In the genomic region with DNA sequence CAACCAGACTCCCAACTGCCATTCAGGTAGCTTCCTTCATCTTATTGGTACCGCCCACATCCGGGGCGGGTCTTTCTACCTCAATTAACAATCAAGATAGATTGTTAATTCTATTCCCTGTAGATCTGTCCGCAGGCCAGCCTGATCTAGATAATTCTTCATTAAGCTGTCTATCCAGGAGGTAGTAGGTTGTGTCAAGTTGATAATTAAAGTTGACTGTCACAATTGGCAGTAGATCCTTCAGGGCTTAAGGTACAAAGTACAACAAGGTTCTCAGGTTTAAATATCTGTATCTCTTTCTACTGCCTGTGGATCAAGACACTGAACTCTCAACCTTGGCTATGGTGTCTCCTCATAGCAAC, we compare ENCODE assay signal across 20 mouse cellular contexts. TPM values are rescaled to one million over a fixed set of nuclear protein-coding genes. Genes with fewer than 3 reads are reported as not detected.
DNase-seq lines count a peak whose midpoint lies in the region; ATAC-seq lines count a peak whose summit lies in the region.
"Had no signal": no experiment of that assay in that cellular context is flagged by ENCODE, and none has a peak within 500 bp of the region (broad histone marks: within the 10 kb centered on the region; RNA-seq: fewer than 3 reads in every experiment).

No protein-coding gene starts in this region.

- no peak overlapping the region for H3K9ac ChIP-seq in midbrain, embryonic 15.5 days
- 0 out of 2 replicates have a peak overlapping the region, but pooled peaks have one; percentile 16 for H3K9ac ChIP-seq in hindbrain, embryonic 14.5 days
- no peak overlapping the region for H3K9ac ChIP-seq in neural tube, embryonic 14.5 days (replicated peaks; ENCODE audit: low read depth, low read length)
- H3K9ac ChIP-seq: forebrain, embryonic 13.5 days; liver, embryonic 12.5 days; lung, embryonic 14.5 days had no signal

- no peaks in the 10 kb centered on the region for H3K9me3 ChIP-seq in midbrain, embryonic 10.5 days (replicated peaks)
- H3K9me3 ChIP-seq in midbrain, embryonic 15.5 days: no peaks in the 10 kb centered on the region
- H3K9me3 ChIP-seq in hindbrain, embryonic 14.5 days (ENCODE audit: control insufficient read depth, low read length): no peaks in the 10 kb centered on the region
- no peaks in the 10 kb centered on the region for H3K9me3 ChIP-seq in neural tube, embryonic 14.5 days (ENCODE audit: control insufficient read depth, low read length)
- H3K9me3 ChIP-seq: forebrain, embryonic 13.5 days; G1E; liver, embryonic 12.5 days had no signal

- no peaks in the 10 kb centered on the region for H3K36me3 ChIP-seq in midbrain, embryonic 10.5 days
- no peaks in the 10 kb centered on the region for H3K36me3 ChIP-seq in midbrain, embryonic 15.5 days (replicated peaks)
- H3K36me3 ChIP-seq in hindbrain, embryonic 14.5 days (replicated peaks; ENCODE audit: control insufficient read depth, insufficient read depth): no peaks in the 10 kb centered on the region
- no peaks in the 10 kb centered on the region for H3K36me3 ChIP-seq in neural tube, embryonic 14.5 days (ENCODE audit: control insufficient read depth, insufficient read depth, low read length)
- H3K36me3 ChIP-seq: G1E; liver, embryonic 12.5 days had no signal

- peak overlapping the region; percentile 66 for H3K27ac ChIP-seq in midbrain, embryonic 10.5 days (replicated peaks)
- no peak overlapping the region for H3K27ac ChIP-seq in midbrain, embryonic 15.5 days
- no peak overlapping the region for H3K27ac ChIP-seq in hindbrain, embryonic 14.5 days
- H3K27ac ChIP-seq in neural tube, embryonic 14.5 days (ENCODE audit: low read depth, low read length): no peak overlapping the region
- H3K27ac ChIP-seq: forebrain, embryonic 13.5 days; liver, embryonic 12.5 days; stomach, postnatal 0 days had no signal

- DNase-seq in midbrain, embryonic 10.5 days (ENCODE audit: low spot score): no peak
- DNase-seq in R1 (ENCODE audit: low read depth, low spot score): peak; percentile 43
- DNase-seq in hindbrain, embryonic 14.5 days (ENCODE audit: low spot score): no peak
- no peak for DNase-seq in right cerebral cortex, postnatal 14 days
- no peak for DNase-seq in right cerebral cortex, postnatal 36 days (ENCODE audit: low spot score in 2 of 2)
- DNase-seq: cerebellum, adult 18-20 months; gastrocnemius, postnatal 36 days; kidney, adult 11 months; kidney, postnatal 25 days; left cerebral cortex, postnatal 4 days; lung, postnatal 4 days; right cerebral cortex, postnatal 4 days; thymus, postnatal 14 days had no signal

- no peak overlapping the region for H3K4me3 ChIP-seq in midbrain, embryonic 10.5 days
- H3K4me3 ChIP-seq in midbrain, embryonic 15.5 days: no peak overlapping the region
- peak overlapping the region; percentile 20 for H3K4me3 ChIP-seq in hindbrain, embryonic 14.5 days (replicated peaks; ENCODE audit: low read length)
- H3K4me3 ChIP-seq in neural tube, embryonic 14.5 days (ENCODE audit: low read depth, low read length): no peak overlapping the region
- H3K4me3 ChIP-seq: forebrain, embryonic 13.5 days; liver, embryonic 12.5 days had no signal

- no peak for ATAC-seq in midbrain, embryonic 15.5 days (replicated peaks)
- ATAC-seq in hindbrain, embryonic 14.5 days (ENCODE audit: low FRiP score): peak; percentile 43; the same call in 1 of the 2 replicates
- ATAC-seq in neural tube, embryonic 14.5 days (ENCODE audit: low read depth): 0 out of 2 replicates have a peak, but pooled peaks have one; percentile 28
- ATAC-seq: liver, embryonic 12.5 days had no signal

- 90% methylated on average over 4 of the region's 4 CpGs for WGBS in midbrain, embryonic 10.5 days
- WGBS in midbrain, embryonic 15.5 days: 85% methylated on average over 4 of the region's 4 CpGs
- 62% methylated on average over 4 of the region's 4 CpGs for WGBS in hindbrain, embryonic 14.5 days
- WGBS in neural tube, embryonic 14.5 days: 70% methylated on average over 4 of the region's 4 CpGs

- H3K4me2 ChIP-seq in midbrain, embryonic 15.5 days: no peak overlapping the region
- peak overlapping the region; percentile 27 for H3K4me2 ChIP-seq in hindbrain, embryonic 14.5 days (replicated peaks)
- H3K4me2 ChIP-seq in neural tube, embryonic 14.5 days (ENCODE audit: low read depth, low read length): peak overlapping the region; percentile 23; the same call in 1 of the 2 replicates
- H3K4me2 ChIP-seq: liver, embryonic 12.5 days; lung, embryonic 14.5 days had no signal

- peaks cover 21% of the 10 kb centered on the region for H3K4me1 ChIP-seq in midbrain, embryonic 10.5 days
- peaks cover 20% of the 10 kb centered on the region for H3K4me1 ChIP-seq in midbrain, embryonic 15.5 days
- 0 out of 2 replicates have a peak, but pooled peaks cover 12% of the 10 kb centered on the region for H3K4me1 ChIP-seq in hindbrain, embryonic 14.5 days (replicated peaks; ENCODE audit: control insufficient read depth, insufficient read depth, low read length)
- H3K4me1 ChIP-seq in neural tube, embryonic 14.5 days (ENCODE audit: control insufficient read depth, insufficient read depth, low read length): no peaks in the 10 kb centered on the region
- H3K4me1 ChIP-seq: liver, embryonic 12.5 days had no signal

- no peaks in the 10 kb centered on the region for H3K27me3 ChIP-seq in midbrain, embryonic 10.5 days (ENCODE audit: low read depth, poor library complexity, severe bottlenecking)
- no peaks in the 10 kb centered on the region for H3K27me3 ChIP-seq in midbrain, embryonic 15.5 days (replicated peaks)
- no peaks in the 10 kb centered on the region for H3K27me3 ChIP-seq in hindbrain, embryonic 14.5 days (ENCODE audit: control insufficient read depth, insufficient read depth, low read length)
- H3K27me3 ChIP-seq in neural tube, embryonic 14.5 days (ENCODE audit: control insufficient read depth, insufficient read depth, low read length): no peaks in the 10 kb centered on the region
- H3K27me3 ChIP-seq: forebrain, embryonic 13.5 days; liver, embryonic 12.5 days had no signal

RNA-seq across cellular contexts. Expression of gene Erg, which starts 14.8 kb away (rescaled TPM):
- polyA plus RNA-seq in midbrain, embryonic 10.5 days (2016; fragmentation: Nextera tagmentation; extraction: Ambion mirVana): 1.4 and 1.7 TPM in 2 replicates
- 2.6 and 2.8 TPM in 2 replicates for polyA plus RNA-seq in midbrain, embryonic 15.5 days (2015; fragmentation: Nextera tagmentation; extraction: Ambion mirVana)
- polyA plus RNA-seq in hindbrain, embryonic 14.5 days (2014; fragmentation: Nextera tagmentation; extraction: Ambion mirVana): 0.98 and 1.7 TPM in 2 replicates
- 0.95 and 2.4 TPM in 2 replicates for polyA plus RNA-seq in neural tube, embryonic 14.5 days (2014; fragmentation: Nextera tagmentation; extraction: Ambion mirVana)
